Mouse (Mus musculus): ENCODE measurements around the gene Cox19.
"Not testable (repeated sequence)": the region's sequence is repeated elsewhere in the genome, so short reads cannot be mapped to it uniquely, and the experiment has no call there.

Gene Cox19

GRCm38 (mm10) chr5:139363858-139364257, 12.6 kb upstream of the Cox19 start:
- no peak for DNase-seq (ENCODE audit: low spot score)

- DNase-seq (ENCODE audit: low spot score) = no peak
Measured at GRCm38 (mm10) chr5:139359244-139359643, 8.0 kb upstream of the Cox19 start.

- DNase-seq (ENCODE audit: low spot score) = peak; percentile 87
Measured at GRCm38 (mm10) chr5:139358653-139359052, 7.4 kb upstream of the Cox19 start.

- peak; percentile 93 for DNase-seq (ENCODE audit: low spot score)
Measured at GRCm38 (mm10) chr5:139355235-139355772, 4.1 kb upstream of the Cox19 start.

- DNase-seq (ENCODE audit: low spot score) = no peak
Measured at GRCm38 (mm10) chr5:139353946-139354345, 2.7 kb upstream of the Cox19 start.

GRCm38 (mm10) chr5:139353496-139353895, 2.3 kb upstream of the Cox19 start:
- DNase-seq (ENCODE audit: low spot score) = peak; percentile 52

- DNase-seq (ENCODE audit: low spot score) = no peak
Measured at GRCm38 (mm10) chr5:139352317-139352716, 1.1 kb upstream of the Cox19 start, which contains the start of gene Cyp2w1. Gene Cyp2w1 (plus strand): TSS chr5:139352617.

- DNase-seq (ENCODE audit: low spot score) = no peak
Measured at GRCm38 (mm10) chr5:139351628-139352027, 410 bp upstream of the Cox19 start.

GRCm38 (mm10) chr5:139349713-139350112, 1.5 kb downstream of the Cox19 start:
- DNase-seq (ENCODE audit: low spot score) = no peak

- DNase-seq (ENCODE audit: low spot score) = no peak
Measured at GRCm38 (mm10) chr5:139347225-139347624, 4.0 kb downstream of the Cox19 start.

- no peak for DNase-seq (ENCODE audit: low spot score)
Measured at GRCm38 (mm10) chr5:139345364-139345714, 5.9 kb downstream of the Cox19 start.

GRCm38 (mm10) chr5:139344687-139345363, 6.4 kb downstream of the Cox19 start:
- DNase-seq (ENCODE audit: low spot score) = peak; percentile 99

- peak; percentile 93 for DNase-seq (ENCODE audit: low spot score)
Measured at GRCm38 (mm10) chr5:139344021-139344686, 7.1 kb downstream of the Cox19 start.

- no peak for DNase-seq (ENCODE audit: low spot score)
Measured at GRCm38 (mm10) chr5:139338891-139339290, 12.3 kb downstream of the Cox19 start.

- peak; percentile 47 for DNase-seq (ENCODE audit: low spot score)
Measured at GRCm38 (mm10) chr5:139338403-139338802, 12.8 kb downstream of the Cox19 start.

GRCm38 (mm10) chr5:139337826-139338370, 13.3 kb downstream of the Cox19 start:
- DNase-seq (ENCODE audit: low spot score) = peak; percentile 70

- no peak for DNase-seq (ENCODE audit: low spot score)
Measured at GRCm38 (mm10) chr5:139335634-139336033, 15.6 kb downstream of the Cox19 start.

- not testable (repeated sequence) for DNase-seq (ENCODE audit: low spot score)
Measured at GRCm38 (mm10) chr5:139334394-139334793, 16.8 kb downstream of the Cox19 start.

GRCm38 (mm10) chr5:139333301-139334013, 17.8 kb downstream of the Cox19 start:
- peak; percentile 60 for DNase-seq (ENCODE audit: low spot score)

GRCm38 (mm10) chr5:139332590-139333272, 18.5 kb downstream of the Cox19 start:
- DNase-seq (ENCODE audit: low spot score) = no peak

GRCm38 (mm10) chr5:139331742-139332141, 19.5 kb downstream of the Cox19 start:
- DNase-seq (ENCODE audit: low spot score) = peak; percentile 93

GRCm38 (mm10) chr5:139330766-139331165, 20.5 kb downstream of the Cox19 start:
- DNase-seq (ENCODE audit: low spot score) = no peak

Measured in adipocyte (in vitro differentiated cells).